Mouse (Mus musculus): Measurements from ENCODE around the gene Lcn10.

GRCm38 (mm10) chr2:25733199-25733930 is 50.8 kb downstream of the Lcn10 start:
- no peak for TF ChIP-seq POLR2A (IDR thresholded peaks at IDR 0.05; ENCODE audit: extremely low read depth, insufficient read depth, low read length)
- TF ChIP-seq CTCF (IDR thresholded peaks at IDR 0.05; ENCODE audit: low read depth, low read length) = no peak
